Mouse (Mus musculus): ENCODE results near the gene Slc9a3r2. TPM values are rescaled to one million over a fixed set of nuclear protein-coding genes. Genes with fewer than 3 reads are reported as not detected.
A peak's percentile ranks its signal among the peaks of the same experiment; 100 is the strongest.
"Not testable (repeated sequence)": the region's sequence is repeated elsewhere in the genome, so short reads cannot be mapped to it uniquely, and the experiment has no call there.

Gene Slc9a3r2
- polyA plus RNA-seq, 1 experiment from 2014 or later, result 341 TPM

- no peaks in the 10 kb centered on the region for H3K9me3 ChIP-seq (ENCODE audit: low read length)
- peak within 1 kb of the TSS; percentile 80 for H3K4me2 ChIP-seq (replicated peaks; ENCODE audit: low read depth, low read length)
- DNase-seq (ENCODE audit: low spot score), result peak; percentile 97
- WGBS, result 3% methylated on average over 71 of the region's 80 CpGs
- H3K9ac ChIP-seq (replicated peaks; ENCODE audit: low read depth), result peak within 1 kb of the TSS; percentile 87
- TF ChIP-seq EP300 (IDR thresholded peaks at IDR 0.05) (no peak), CTCF (IDR thresholded peaks at IDR 0.05) (peak; percentile 40)
- peak within 1 kb of the TSS; percentile 78 for H3K4me3 ChIP-seq (ENCODE audit: low read depth, low read length)
- ATAC-seq, result peak; percentile 98
- peaks cover 17% of the 10 kb centered on the region; the same call in 1 of the 2 replicates for H3K4me1 ChIP-seq (ENCODE audit: insufficient read depth, low read depth, low read length)
- H3K27me3 ChIP-seq (replicated peaks; ENCODE audit: insufficient read depth, low read length), result no peaks in the 10 kb centered on the region
- H3K36me3 ChIP-seq (ENCODE audit: insufficient read depth, low read length), result no peaks in the 10 kb centered on the region
- H3K27ac ChIP-seq (ENCODE audit: low read length), result peak within 1 kb of the TSS; percentile 73
Observed at GRCm38 (mm10) chr17:24669545-24670245, 19.6 kb upstream of the Slc9a3r2 start, which contains the start of gene Zfp598. Gene Zfp598, plus strand, starts transcription at chr17:24669687.

GRCm38 (mm10) chr17:24669214-24669544 lies 19.1 kb upstream of the Slc9a3r2 start:
- Histone ChIP-seq H3K4me1 (ENCODE audit: insufficient read depth, low read depth, low read length) (peaks cover 17% of the 10 kb centered on the region; the same call in 1 of the 2 replicates), H3K27ac (ENCODE audit: low read length) (peak overlapping the region; percentile 64), H3K9ac (replicated peaks; ENCODE audit: low read depth) (0 out of 2 replicates have a peak overlapping the region, but pooled peaks have one; percentile 8), H3K4me3 (ENCODE audit: low read depth, low read length) (peak overlapping the region; percentile 78), H3K4me2 (replicated peaks; ENCODE audit: low read depth, low read length) (peak overlapping the region; percentile 80)
- not testable (repeated sequence) for H3K9me3 ChIP-seq (ENCODE audit: low read length); H3K36me3 ChIP-seq (ENCODE audit: insufficient read depth, low read length); H3K27me3 ChIP-seq (replicated peaks; ENCODE audit: insufficient read depth, low read length); DNase-seq (ENCODE audit: low spot score); ATAC-seq
- WGBS, result 7% methylated on average over 15 of the region's 15 CpGs

- Histone ChIP-seq H3K4me1 (ENCODE audit: insufficient read depth, low read depth, low read length) (peaks cover 17% of the 10 kb centered on the region; the same call in 1 of the 2 replicates), H3K36me3 (ENCODE audit: insufficient read depth, low read length) (no peaks in the 10 kb centered on the region), H3K4me2 (replicated peaks; ENCODE audit: low read depth, low read length) (no peak overlapping the region), H3K27me3 (replicated peaks; ENCODE audit: insufficient read depth, low read length) (no peaks in the 10 kb centered on the region), H3K9ac (replicated peaks; ENCODE audit: low read depth) (no peak overlapping the region), H3K9me3 (ENCODE audit: low read length) (no peaks in the 10 kb centered on the region), H3K27ac (ENCODE audit: low read length) (no peak overlapping the region), H3K4me3 (ENCODE audit: low read depth, low read length) (no peak overlapping the region)
- peak; percentile 39 for ATAC-seq
- TF ChIP-seq CTCF (IDR thresholded peaks at IDR 0.05) (peak; percentile 88), EP300 (IDR thresholded peaks at IDR 0.05) (no peak)
- DNase-seq (ENCODE audit: low spot score), result peak; percentile 93
- WGBS, result 23% methylated on average over 6 of the region's 6 CpGs
Observed at GRCm38 (mm10) chr17:24667416-24667815, 17.3 kb upstream of the Slc9a3r2 start.

GRCm38 (mm10) chr17:24667011-24667410 lies 16.9 kb upstream of the Slc9a3r2 start:
- not testable (repeated sequence) for H3K4me2 ChIP-seq (replicated peaks; ENCODE audit: low read depth, low read length); H3K36me3 ChIP-seq (ENCODE audit: insufficient read depth, low read length); ATAC-seq; H3K9me3 ChIP-seq (ENCODE audit: low read length); H3K9ac ChIP-seq (replicated peaks; ENCODE audit: low read depth); H3K27me3 ChIP-seq (replicated peaks; ENCODE audit: insufficient read depth, low read length); DNase-seq (ENCODE audit: low spot score); H3K27ac ChIP-seq (ENCODE audit: low read length); H3K4me3 ChIP-seq (ENCODE audit: low read depth, low read length)
- WGBS, result 66% methylated on average over 7 of the region's 7 CpGs
- H3K4me1 ChIP-seq (ENCODE audit: insufficient read depth, low read depth, low read length), result peaks cover 17% of the 10 kb centered on the region; the same call in 1 of the 2 replicates

GRCm38 (mm10) chr17:24658017-24658758 lies 8.1 kb upstream of the Slc9a3r2 start, which contains the start of gene Npw:
Gene Npw, minus strand, starts transcription at chr17:24658457.
- DNase-seq (ENCODE audit: low spot score), result peak; percentile 56
- ATAC-seq, result peak; percentile 53
- TF ChIP-seq CTCF (IDR thresholded peaks at IDR 0.05) (no peak; the same call in 1 of the 2 replicates), EP300 (IDR thresholded peaks at IDR 0.05) (no peak)
- Histone ChIP-seq H3K36me3 (ENCODE audit: insufficient read depth, low read length) (no peaks in the 10 kb centered on the region), H3K27ac (ENCODE audit: low read length) (no peak within 1 kb of the TSS), H3K9me3 (ENCODE audit: low read length) (no peaks in the 10 kb centered on the region), H3K4me1 (ENCODE audit: insufficient read depth, low read depth, low read length) (peaks cover 8% of the 10 kb centered on the region), H3K27me3 (replicated peaks; ENCODE audit: insufficient read depth, low read length) (peaks cover 6% of the 10 kb centered on the region; the same call in 1 of the 2 replicates), H3K4me2 (replicated peaks; ENCODE audit: low read depth, low read length) (peak within 1 kb of the TSS; percentile 75), H3K4me3 (ENCODE audit: low read depth, low read length) (peak within 1 kb of the TSS; percentile 38), H3K9ac (replicated peaks; ENCODE audit: low read depth) (peak within 1 kb of the TSS; percentile 19; the same call in 1 of the 2 replicates)
- 1% methylated on average over 47 of the region's 47 CpGs for WGBS

- Histone ChIP-seq H3K9ac (replicated peaks; ENCODE audit: low read depth) (no peak overlapping the region), H3K27me3 (replicated peaks; ENCODE audit: insufficient read depth, low read length) (peaks cover 6% of the 10 kb centered on the region; the same call in 1 of the 2 replicates), H3K4me3 (ENCODE audit: low read depth, low read length) (no peak overlapping the region), H3K4me1 (ENCODE audit: insufficient read depth, low read depth, low read length) (peaks cover 17% of the 10 kb centered on the region), H3K9me3 (ENCODE audit: low read length) (no peaks in the 10 kb centered on the region), H3K27ac (ENCODE audit: low read length) (no peak overlapping the region), H3K36me3 (ENCODE audit: insufficient read depth, low read length) (no peaks in the 10 kb centered on the region), H3K4me2 (replicated peaks; ENCODE audit: low read depth, low read length) (no peak overlapping the region)
- 63% methylated on average over 4 of the region's 4 CpGs for WGBS
- DNase-seq (ENCODE audit: low spot score) (no peak), ATAC-seq (no peak)
- TF ChIP-seq CTCF (IDR thresholded peaks at IDR 0.05) (no peak), EP300 (IDR thresholded peaks at IDR 0.05) (no peak)
Observed at GRCm38 (mm10) chr17:24654969-24655368, 4.8 kb upstream of the Slc9a3r2 start.
